Mouse (Mus musculus): ENCODE data around the gene Cdc42bpb.

DNA sequence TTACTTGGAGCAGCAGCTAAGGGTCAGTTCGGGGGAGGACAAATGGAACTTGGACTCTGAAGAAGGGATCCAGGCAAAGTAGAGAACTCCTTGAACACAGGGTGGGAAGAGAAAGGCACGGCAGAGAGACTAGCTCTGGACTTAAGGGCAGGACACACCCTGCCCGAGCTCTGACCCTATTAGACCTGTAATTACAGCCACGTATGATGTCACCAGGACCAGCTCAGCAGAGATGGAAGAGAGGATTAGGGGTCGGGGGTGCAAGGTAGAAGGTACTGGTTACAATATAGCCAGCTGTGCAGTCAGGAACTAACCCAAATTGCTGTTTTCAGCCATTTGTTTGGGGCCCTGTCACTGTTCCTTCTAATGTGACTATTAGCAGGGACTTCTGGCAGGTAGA is 45.3 kb upstream of the Cdc42bpb start:
- TF ChIP-seq CTCF (IDR thresholded peaks at IDR 0.05; ENCODE audit: low read depth): no peak
- TF ChIP-seq EP300 (IDR thresholded peaks at IDR 0.05; ENCODE audit: low read depth): no peak

All from liver, postnatal 0 days (tissue).